ENCODE assay signal across 16 mouse cellular contexts in the genomic region with DNA sequence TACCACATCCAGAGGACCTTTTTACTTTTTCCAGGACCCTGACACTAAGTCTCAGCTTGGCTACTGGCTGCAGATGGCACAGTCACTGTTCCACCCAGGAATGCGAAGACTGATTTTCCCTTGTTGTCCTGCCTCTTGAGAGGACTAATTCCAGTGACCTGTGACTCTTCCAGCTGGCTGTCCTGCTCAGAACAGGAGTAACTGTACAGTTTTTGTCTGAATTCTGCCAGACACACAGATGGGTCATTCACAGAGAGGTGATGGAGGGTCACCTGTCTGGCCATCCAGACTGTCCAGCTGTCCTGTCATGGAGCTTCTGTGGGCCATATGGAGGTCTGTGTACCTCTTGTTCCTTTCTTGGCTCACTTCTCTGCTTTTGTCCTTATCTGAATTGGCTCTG.
"Had no signal": no experiment of that assay in that cellular context is flagged by ENCODE, and none has a peak within 500 bp of the region (broad histone marks: within the 10 kb centered on the region; RNA-seq: fewer than 3 reads in every experiment).

No protein-coding gene starts in this region.

- H3K27me3 ChIP-seq: lung, embryonic 15.5 days; megakaryocyte, embryonic 14.5 days; midbrain, embryonic 13.5 days; midbrain, embryonic 15.5 days; neural tube, embryonic 12.5 days; stomach, embryonic 15.5 days had no signal

- H3K4me1 ChIP-seq: midbrain, embryonic 13.5 days; midbrain, embryonic 15.5 days; neural tube, embryonic 12.5 days had no signal

- H3K4me3 ChIP-seq: lung, embryonic 15.5 days; midbrain, embryonic 13.5 days; midbrain, embryonic 15.5 days; neural tube, embryonic 12.5 days; stomach, embryonic 15.5 days had no signal

- H3K36me3 ChIP-seq: lung, embryonic 15.5 days; midbrain, embryonic 15.5 days; neural tube, embryonic 12.5 days; stomach, embryonic 15.5 days had no signal

- H3K9me3 ChIP-seq: lung, embryonic 15.5 days; megakaryocyte, embryonic 14.5 days; midbrain, embryonic 13.5 days; midbrain, embryonic 15.5 days; neural tube, embryonic 12.5 days; stomach, embryonic 15.5 days had no signal

- DNase-seq: liver, postnatal 0 days; lung, adult 2 months; lung, postnatal 14 days; lung, postnatal 36 days; right cerebral cortex, postnatal 14 days; thymus, adult 2 months; thymus, postnatal 25 days; thymus, postnatal 4 days had no signal

- H3K9ac ChIP-seq: liver, postnatal 0 days; lung, embryonic 15.5 days; midbrain, embryonic 13.5 days; midbrain, embryonic 15.5 days; neural tube, embryonic 12.5 days; stomach, embryonic 15.5 days had no signal

- ATAC-seq: liver, postnatal 0 days; lung, postnatal 0 days; midbrain, embryonic 13.5 days; midbrain, embryonic 15.5 days had no signal

- H3K4me2 ChIP-seq: lung, embryonic 15.5 days; midbrain, embryonic 11.5 days; midbrain, embryonic 13.5 days; midbrain, embryonic 15.5 days; neural tube, embryonic 12.5 days; stomach, embryonic 15.5 days had no signal

- H3K27ac ChIP-seq: lung, embryonic 15.5 days; midbrain, embryonic 13.5 days; midbrain, embryonic 15.5 days; neural tube, embryonic 12.5 days; stomach, embryonic 15.5 days had no signal
